Mouse (Mus musculus): ENCODE measurements around the gene Hipk2.

DNA sequence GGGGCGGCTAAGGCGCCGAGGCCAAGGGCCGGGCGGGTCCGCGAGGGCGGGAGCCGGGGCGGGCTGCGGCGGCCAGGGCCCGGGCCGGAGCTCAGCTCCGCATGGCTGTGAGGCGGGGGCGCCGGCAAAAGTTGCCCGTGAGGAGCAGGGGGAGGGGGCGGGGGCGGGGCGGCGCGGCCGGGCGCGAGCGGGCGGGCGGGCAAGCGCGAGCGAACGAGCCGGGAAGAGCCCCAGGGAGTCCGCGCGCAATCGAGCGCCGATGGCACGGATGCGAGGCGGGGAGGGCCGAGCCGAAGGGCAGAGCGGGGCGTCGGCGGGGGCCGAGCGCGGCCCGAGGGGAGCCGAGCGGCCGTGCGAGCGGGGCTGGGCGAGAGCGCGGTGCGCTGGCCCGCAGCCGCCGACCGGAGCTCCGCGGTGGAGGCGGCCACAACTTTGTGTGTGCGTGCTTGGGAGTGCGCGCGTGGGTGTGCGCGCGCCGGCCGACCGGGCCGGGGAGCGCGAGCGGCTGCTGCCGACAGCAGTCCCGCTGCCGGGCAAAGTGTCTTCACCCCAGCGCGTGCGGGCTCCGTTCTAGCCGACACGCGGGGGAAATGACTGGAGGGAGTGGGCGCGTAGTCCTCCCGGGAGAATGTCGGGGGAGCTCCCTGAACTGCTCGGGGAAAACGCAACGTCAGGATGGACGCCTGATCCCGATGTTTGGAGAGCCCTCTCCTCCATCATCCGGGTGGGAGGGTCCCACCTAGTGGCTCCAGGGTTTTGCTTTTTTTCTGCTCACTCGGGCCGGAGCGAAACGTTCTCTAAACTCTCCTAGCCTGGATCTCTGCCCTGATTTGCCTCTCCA, at the start of gene Hipk2:
- no peak for TF ChIP-seq POLR2A (IDR thresholded peaks at IDR 0.05; ENCODE audit: extremely low read depth, insufficient read depth, low read length)
- TF ChIP-seq CTCF (IDR thresholded peaks at IDR 0.05; ENCODE audit: extremely low read depth, insufficient read depth, low read length): no peak
